Mouse (Mus musculus) CD4-positive naive resting alpha-beta T cell, adult 57 days (primary cell): ENCODE results near the gene Olfr19. TPM values are rescaled to one million over a fixed set of nuclear protein-coding genes. Genes with fewer than 3 reads are reported as not detected.

Experiments
- total RNA-seq: library from RNA; stranded (reverse); gene quantifications from one replicate; pipeline ENCODE4 v1.2.4, GENCODE M21; 2023

The Olfr19 gene
- total RNA-seq = not detected

DNA sequence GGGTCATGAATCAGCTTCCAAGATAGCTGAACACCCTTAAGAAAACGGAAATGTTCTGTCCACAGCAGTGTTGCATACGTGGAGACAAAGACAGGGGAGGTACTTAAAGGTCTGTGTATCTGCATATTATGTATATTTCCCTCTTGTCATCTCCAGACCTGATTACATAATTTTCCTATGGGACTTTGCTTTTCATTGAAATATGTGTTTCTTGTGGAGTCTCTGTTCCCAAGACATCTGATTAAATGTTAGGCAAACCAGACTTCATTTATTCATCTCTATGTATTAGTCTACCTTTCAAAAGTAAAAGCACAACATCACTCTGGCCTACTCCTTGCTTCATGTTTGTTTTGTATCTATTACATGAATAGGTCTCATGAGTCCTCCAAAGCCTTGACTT, at the start of gene Olfr19:
TSS of gene Olfr19 (minus strand) at position 101 of the 400 bp plus-strand sequence.

Other genes with a start within 250 kb of the Olfr19 start
- gene Fgd4, start 75.9 kb downstream of the Olfr19 start, total RNA-seq = 0.77 TPM
- gene Spag6l, start 153.1 kb upstream of the Olfr19 start, total RNA-seq = 9.5 TPM
- gene Igll1, start 187.6 kb upstream of the Olfr19 start, total RNA-seq = not detected
- 101 TPM for gene Top3b, start 194.3 kb upstream of the Olfr19 start, total RNA-seq
- 3.0 TPM for gene Vpreb1, start 194.4 kb upstream of the Olfr19 start, total RNA-seq
- 18.6 TPM for gene Ppm1f, start 220.1 kb upstream of the Olfr19 start, total RNA-seq